Mouse (Mus musculus): ENCODE results near the gene Olfr1216.

DNA sequence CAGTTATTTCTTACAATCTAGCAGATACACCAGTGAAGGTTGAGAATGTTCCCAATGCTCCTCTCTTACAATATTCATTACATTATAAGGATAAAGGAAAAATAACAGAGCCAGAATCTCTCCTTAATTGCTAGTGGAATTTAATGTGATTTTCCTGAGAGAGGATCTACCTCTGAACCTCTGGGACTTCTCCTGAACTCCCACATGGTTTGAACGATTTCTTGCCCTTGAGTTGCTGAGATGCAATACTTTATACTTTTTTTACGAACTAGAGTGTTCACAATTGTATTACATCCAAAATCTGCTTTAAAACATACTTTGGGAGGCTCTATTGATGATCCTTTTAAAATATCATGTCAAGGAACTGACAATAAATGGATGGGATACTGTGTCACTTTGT lies 11.3 kb downstream of the Olfr1216 start, which contains the start of gene Olfr1215:
- no peak for TF ChIP-seq GATA1 (IDR thresholded peaks at IDR 0.05; ENCODE audit: low read length)
- TF ChIP-seq TAL1 (IDR thresholded peaks at IDR 0.05; ENCODE audit: low read length): no peak
